In genomic region chr10:96841128-96841527, GRCm38 (mm10) we compare ENCODE assay signal across 20 mouse cellular contexts.
DNase-seq lines count a peak whose midpoint lies in the region; TF ChIP-seq lines count a peak whose summit lies in the region.
"Had no signal": no experiment of that assay in that cellular context is flagged by ENCODE, and none has a peak within 500 bp of the region (broad histone marks: within the 10 kb centered on the region; RNA-seq: fewer than 3 reads in every experiment).

No protein-coding gene starts in this region.

- H3K27me3 ChIP-seq in cerebellum, adult 2 months (ENCODE audit: control insufficient read depth, insufficient read depth, low read length): no peaks in the 10 kb centered on the region
- H3K27me3 ChIP-seq: embryonic facial prominence, embryonic 13.5 days; forebrain, embryonic 12.5 days; forebrain, embryonic 15.5 days; hindbrain, embryonic 12.5 days; hindbrain, embryonic 15.5 days had no signal

- TF ChIP-seq POLR2A in cerebellum, adult 2 months (IDR thresholded peaks at IDR 0.05; ENCODE audit: borderline replicate concordance, insufficient read depth, low read length): no peak

- H3K4me1 ChIP-seq in cerebellum, adult 2 months (ENCODE audit: control insufficient read depth, insufficient read depth, low read length): peaks cover 20% of the 10 kb centered on the region; the same call in 1 of the 2 replicates
- H3K4me1 ChIP-seq: embryonic facial prominence, embryonic 10.5 days; forebrain, embryonic 12.5 days; hindbrain, embryonic 12.5 days; hindbrain, embryonic 15.5 days had no signal

- H3K27ac ChIP-seq in cerebellum, adult 2 months (ENCODE audit: insufficient read depth, low read length): peak overlapping the region; percentile 96
- H3K27ac ChIP-seq: embryonic facial prominence, embryonic 10.5 days; embryonic facial prominence, embryonic 13.5 days; forebrain, embryonic 12.5 days; forebrain, embryonic 15.5 days; gastrocnemius, adult 2 months; hindbrain, embryonic 12.5 days; hindbrain, embryonic 15.5 days had no signal

- no peak overlapping the region for H3K4me3 ChIP-seq in cerebellum, adult 2 months (replicated peaks; ENCODE audit: insufficient read depth, low read depth, low read length)
- H3K4me3 ChIP-seq: embryonic facial prominence, embryonic 10.5 days; embryonic facial prominence, embryonic 13.5 days; erythroblast, embryonic 14.5 days; forebrain, embryonic 12.5 days; forebrain, embryonic 15.5 days; gastrocnemius, adult 2 months; hindbrain, embryonic 12.5 days; hindbrain, embryonic 15.5 days had no signal

- 14% methylated on average over 2 of the region's 2 CpGs for WGBS in cerebellum, adult 2 months

- TF ChIP-seq CTCF in cerebellum, adult 2 months (IDR thresholded peaks at IDR 0.05; ENCODE audit: borderline replicate concordance, insufficient read depth, low read depth, low read length): no peak

- peak; percentile 48 for DNase-seq in cerebellum, adult 11 months
- peak in 1 of 2 experiments; percentile 91 for DNase-seq in cerebellum, adult 2 months
- peak; percentile 81 for DNase-seq in cerebellum, adult 9-11 months
- DNase-seq in lung, postnatal 10 days: no peak
- no peak for DNase-seq in frontal cortex, adult 2 months (ENCODE audit: extremely low spot score in 1 of 2, low spot score in 1 of 2)
- DNase-seq in layer of hippocampus, adult 8-10 months (ENCODE audit: low spot score in 2 of 2): no peak
- DNase-seq: adrenal gland, postnatal 10 days; adrenal gland, postnatal 36 days; embryo, embryonic 11 days; gastrocnemius, adult 2 months; gastrocnemius, postnatal 14 days; heart, adult 11 months; kidney, adult 2 months had no signal

Comparison
In these comparisons a context has a peak if more than half of its experiments do, and no peak if none do; other contexts are left out.
1. DNase-seq: peak in cerebellum, adult 11 months (single experiment) and cerebellum, adult 9-11 months (single experiment); none in lung, postnatal 10 days (single experiment), frontal cortex, adult 2 months (0 of 2) and layer of hippocampus, adult 8-10 months (0 of 2).